Mouse (Mus musculus): Measurements from ENCODE around the gene Esrrg.

Gene Esrrg

DNA sequence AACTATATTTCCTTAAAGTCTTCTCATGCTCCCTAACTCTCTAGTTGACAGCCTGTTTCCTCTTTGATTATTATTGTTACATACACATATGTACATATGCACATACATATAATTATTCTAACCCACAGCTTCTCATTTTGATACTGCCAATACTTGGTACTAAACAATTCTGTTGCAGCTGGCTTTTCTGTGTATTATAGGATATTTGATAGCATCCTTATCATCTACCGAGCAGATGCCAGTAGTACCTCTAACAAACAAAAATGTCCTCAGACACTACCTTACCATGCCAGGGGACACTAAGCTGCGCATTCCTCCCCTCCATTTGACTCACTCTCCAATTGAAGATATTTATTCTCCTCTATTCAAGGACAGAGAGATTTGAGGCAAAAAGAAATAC is 543.4 kb downstream of the Esrrg start:
- no peak for TF ChIP-seq GATA4 (IDR thresholded peaks at IDR 0.05; ENCODE audit: insufficient replicate concordance, low read length)

DNA sequence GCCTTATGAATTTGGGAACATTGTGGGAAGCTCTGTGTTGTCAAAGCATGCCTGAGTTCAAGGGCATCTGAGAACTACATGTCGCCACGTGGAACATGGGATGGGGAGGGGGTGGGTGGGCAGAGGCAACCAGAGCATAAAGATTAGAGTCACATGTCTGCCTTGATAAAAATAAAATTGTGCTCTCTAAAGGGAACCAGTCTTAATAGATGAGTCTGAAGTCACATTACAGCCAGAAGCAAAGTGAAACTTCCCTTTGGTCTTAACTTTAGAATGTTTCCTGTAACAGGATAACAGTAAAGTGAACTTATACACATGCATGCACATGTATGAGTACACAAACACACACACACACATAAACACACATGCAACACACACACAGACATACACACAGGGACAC is 545.1 kb downstream of the Esrrg start:
- no peak for TF ChIP-seq GATA4 (IDR thresholded peaks at IDR 0.05; ENCODE audit: insufficient replicate concordance, low read length)

DNA sequence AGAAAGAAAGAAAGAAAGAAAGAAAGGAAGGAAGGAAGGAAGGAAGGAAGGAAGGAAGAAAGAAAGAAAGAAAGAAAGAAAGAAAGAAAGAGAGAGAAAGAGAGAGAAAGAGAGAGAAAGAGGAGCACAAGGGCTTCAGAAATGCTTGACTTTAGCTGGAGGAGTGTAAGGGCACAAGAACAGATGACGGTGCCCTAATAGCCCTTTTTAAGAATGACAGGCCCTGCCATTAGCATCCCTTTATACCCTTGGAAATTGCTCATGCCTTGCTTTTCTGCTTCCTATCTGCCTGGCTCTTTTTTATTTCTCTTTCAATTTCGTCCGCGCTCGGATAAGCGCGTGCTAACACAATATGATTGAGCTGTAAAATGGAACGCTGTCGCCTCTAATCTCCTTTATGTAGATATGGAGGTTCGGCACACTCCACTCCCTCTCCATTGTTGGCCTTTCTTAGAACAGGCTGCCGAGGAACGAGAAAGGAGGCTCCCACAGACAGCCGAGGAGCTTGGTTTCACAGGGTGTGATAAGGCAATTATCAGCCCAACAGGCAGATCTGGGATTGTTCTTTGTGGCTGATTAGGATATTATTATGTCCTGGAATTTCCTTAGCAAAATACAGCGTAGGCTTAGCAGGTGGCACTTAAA is 546.0 kb downstream of the Esrrg start:
- TF ChIP-seq GATA4 (IDR thresholded peaks at IDR 0.05; ENCODE audit: insufficient replicate concordance, low read length): no peak

DNA sequence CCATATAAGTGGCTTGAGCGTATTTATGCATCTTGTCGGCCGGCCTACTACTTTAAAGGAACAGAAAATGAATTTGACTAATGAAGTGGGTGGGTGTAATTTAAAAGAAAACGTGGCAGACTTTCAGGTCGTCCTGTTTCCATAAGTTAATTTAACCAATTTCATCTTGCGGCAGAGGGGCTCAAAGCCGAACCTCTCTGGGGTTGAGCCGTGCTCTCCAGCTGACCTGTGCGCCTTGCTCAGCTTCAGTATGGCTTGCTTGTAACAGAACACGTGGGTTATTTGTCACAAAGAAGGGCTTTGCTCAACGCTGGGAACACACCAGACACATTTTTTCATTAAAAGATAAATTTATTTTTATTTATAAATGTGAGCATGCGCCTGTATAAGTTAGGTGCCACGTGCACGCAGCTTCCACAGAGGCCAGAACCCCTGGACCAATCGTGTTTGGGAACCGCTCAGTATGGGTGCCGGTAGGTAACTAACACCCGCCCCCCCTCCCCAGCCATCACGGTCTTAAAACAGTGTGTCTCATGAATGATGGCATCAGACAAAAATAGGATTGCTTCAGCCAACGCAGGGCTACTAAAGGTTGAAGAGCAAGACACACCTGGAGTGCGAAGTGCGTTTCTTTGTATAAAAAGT is 546.7 kb downstream of the Esrrg start:
- no peak for TF ChIP-seq GATA4 (IDR thresholded peaks at IDR 0.05; ENCODE audit: insufficient replicate concordance, low read length)

DNA sequence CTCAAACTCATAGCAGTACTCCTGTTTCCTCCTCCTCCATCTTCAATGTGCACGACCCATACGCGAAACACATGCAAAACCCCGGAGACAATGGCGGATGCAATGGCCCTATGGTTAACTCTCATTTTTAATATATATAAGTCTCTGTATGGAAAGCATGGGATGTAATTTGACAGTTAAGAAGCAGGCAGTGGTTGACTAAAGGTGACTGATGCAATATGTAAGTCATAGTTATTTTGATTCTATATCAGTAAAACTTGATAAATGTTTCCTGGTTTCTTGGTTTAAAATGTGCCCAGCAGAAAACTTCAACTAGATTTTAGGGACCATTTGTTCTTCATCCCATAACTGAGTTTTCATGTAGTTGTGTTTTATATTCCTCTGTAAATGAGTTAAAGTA is 547.9 kb downstream of the Esrrg start:
- TF ChIP-seq GATA4 (IDR thresholded peaks at IDR 0.05; ENCODE audit: insufficient replicate concordance, low read length): no peak

DNA sequence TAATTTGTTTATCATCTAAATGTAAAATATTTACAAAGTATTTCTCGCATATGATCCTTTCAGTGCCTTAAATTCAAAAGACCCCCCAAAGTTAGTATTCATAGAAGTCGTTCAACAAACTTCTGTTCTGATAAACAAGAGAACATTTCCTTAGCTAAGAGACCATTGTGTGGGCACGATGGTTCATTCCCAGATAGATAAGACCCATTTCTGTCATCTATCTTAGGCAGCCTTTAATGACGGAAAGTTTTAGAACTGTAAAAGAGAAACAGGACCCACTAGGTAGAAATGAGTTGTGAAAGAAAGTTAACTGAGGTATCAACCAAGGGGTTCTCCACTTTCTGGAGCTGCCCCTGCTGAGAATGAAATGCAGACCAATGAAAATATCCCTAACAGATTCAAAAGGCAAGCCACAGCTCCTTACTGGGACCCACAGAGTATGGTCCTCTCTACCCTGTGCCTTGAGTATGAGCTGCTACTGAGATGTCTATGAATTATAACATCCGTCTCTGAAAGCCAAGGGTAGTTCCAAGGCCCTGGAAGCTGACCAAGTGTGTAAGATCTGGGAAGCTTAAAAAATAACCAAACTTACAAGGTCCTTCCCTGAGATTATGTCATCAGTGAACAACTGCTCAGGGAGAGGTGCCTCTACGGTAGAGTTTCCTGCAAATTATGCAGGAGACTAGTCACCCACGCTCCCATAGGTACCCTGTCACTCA is 548.8 kb downstream of the Esrrg start:
- TF ChIP-seq GATA4 (IDR thresholded peaks at IDR 0.05; ENCODE audit: insufficient replicate concordance, low read length): no peak

DNA sequence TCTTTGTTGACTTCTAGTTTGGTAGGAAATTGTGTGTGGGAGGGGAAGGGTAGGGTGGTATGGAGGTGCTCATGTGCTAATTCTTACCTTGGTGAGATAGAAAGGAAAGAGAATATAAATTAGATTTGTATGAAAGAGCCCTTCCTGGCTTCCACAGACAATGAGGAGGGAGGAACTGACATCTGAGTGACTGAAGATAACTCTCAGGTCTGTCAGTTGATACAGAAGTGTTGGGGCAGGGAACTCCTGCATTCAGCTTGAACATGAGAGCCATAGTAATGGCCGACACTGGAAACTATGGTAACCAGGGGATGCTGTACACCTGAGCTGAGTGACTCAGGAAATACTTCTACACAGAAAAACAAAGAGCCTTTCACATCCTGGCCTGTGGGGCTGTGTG is 550.1 kb downstream of the Esrrg start:
- TF ChIP-seq GATA4 (IDR thresholded peaks at IDR 0.05; ENCODE audit: insufficient replicate concordance, low read length): no peak

DNA sequence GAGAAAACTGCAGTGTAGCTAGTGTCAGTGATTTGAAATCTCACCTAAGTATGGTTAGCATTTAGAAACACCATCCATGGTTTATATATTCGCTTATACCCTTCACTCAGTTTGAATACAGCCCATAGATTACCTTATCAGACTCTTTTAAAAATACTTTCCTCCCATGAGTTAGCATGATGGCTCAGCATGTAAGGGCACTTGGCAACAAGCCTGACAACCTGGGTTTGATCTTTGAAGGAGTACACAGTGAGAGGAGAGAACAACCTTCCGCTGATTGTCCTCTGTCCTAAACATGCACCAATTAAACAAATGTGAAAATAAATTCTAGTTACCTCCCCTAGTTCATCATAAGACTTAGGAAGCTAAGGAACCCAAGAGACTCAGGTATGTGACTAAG is 550.5 kb downstream of the Esrrg start:
- no peak for TF ChIP-seq GATA4 (IDR thresholded peaks at IDR 0.05; ENCODE audit: insufficient replicate concordance, low read length)

DNA sequence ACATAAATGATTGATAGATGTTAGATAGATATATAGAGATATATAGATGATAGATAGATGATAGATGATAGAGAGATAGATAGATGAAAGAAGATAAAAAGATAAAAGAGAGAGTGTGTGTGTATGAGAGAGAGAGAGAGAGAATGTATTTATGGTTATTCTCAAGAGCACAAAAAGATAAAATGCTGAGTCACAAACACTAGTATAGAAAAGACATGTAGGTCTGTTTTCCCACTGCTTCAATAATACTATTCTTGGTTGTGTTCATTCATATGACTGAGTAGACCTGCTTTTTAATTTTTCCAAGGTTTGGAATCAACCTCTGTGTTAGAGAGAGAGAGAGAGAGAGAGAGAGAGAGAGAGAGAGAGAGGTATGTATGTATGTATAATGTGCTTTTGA is 554.5 kb downstream of the Esrrg start:
- no peak for TF ChIP-seq GATA4 (IDR thresholded peaks at IDR 0.05; ENCODE audit: insufficient replicate concordance, low read length)

DNA sequence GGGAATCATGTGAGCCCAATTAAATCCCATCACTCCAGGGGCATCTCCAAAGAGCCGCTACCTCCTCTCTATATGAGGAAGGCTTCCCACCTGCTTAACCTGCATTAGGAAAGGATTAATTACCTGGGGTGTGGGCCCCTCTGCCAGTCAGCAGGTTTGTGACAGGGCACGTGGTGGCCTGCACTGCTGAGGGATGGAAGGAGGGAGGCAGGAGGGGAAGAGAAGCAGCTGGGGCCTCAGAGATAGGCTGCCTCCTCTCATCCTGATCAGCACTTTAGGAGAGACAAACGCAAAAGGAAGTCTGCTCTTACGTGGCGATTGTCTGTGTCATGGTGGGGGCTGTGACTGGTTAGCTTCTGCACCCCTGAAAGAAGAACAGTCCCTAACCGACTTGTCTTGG is 555.7 kb downstream of the Esrrg start:
- TF ChIP-seq GATA4 (IDR thresholded peaks at IDR 0.05; ENCODE audit: insufficient replicate concordance, low read length): no peak

DNA sequence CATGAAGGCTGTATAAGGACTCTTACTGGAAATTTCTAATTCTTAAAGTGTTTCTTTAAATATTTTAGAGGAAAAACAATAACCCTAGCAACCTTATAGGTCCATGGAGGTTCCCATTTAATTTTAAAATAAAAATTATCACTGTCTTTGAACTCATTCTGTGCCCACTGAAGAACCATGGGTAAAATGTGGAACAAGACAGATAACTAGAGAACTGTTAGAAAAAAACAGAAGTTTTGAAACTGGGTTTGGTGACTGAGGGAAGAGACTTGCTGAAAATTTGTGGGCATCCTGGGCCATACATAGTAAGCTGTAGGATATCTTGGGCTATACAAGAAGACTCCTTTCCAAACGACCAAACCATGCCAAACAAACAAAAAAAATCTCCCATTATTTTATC is 565.3 kb downstream of the Esrrg start:
- TF ChIP-seq GATA4 (IDR thresholded peaks at IDR 0.05; ENCODE audit: insufficient replicate concordance, low read length): no peak

DNA sequence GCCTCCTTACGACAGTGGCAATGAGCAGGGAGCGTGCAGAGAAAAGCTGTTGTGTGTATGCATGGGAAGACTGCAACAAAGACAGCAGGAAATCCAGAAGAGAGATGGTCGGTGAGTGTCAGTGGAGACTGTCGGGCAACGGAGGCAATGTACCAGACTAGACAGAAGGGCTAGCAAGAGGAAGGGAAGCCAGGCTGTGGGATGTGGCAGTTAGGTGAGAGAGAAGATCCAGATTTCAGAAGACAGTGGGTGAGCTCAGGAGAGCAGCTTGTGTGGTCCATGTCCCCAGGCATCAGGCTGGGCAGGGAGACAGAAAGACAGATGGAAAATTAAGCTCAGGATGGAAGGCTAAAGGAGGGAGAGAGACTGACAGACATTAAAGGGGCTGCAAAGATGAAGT is 574.4 kb downstream of the Esrrg start:
- no peak for TF ChIP-seq GATA4 (IDR thresholded peaks at IDR 0.05; ENCODE audit: insufficient replicate concordance, low read length)

DNA sequence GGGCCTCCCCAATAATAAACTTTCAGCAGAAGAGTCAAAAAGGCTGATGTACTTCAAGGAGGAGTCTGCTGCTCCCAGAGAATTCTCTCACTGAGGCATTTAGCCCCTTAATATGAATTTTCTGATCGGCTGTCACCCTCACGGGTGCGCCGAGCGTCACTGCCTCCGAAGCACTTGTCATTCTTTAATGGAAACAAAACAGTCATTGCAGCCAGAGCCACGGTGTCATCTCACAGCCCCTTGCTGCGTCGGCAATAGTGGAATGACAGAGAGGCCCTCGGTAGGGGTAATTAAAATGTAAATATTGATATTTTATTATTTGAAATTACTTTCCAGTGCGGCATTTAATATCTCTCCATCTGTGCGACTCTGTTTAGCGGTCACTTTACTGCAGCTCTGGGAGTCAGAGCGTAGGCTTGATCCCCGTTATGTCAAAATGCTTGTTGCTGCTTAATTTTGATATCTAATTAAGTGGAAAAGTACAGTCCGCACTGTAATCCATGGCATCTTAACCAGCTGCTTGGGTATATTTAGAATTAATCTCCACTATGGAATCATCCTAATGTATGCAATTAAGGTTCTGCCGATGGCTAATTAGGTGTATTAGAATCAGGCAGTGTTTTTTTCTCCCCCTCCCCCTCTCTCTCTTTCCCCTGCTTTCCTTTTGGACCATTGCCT is 578.0 kb downstream of the Esrrg start:
- no peak for TF ChIP-seq GATA4 (IDR thresholded peaks at IDR 0.05; ENCODE audit: insufficient replicate concordance, low read length)

DNA sequence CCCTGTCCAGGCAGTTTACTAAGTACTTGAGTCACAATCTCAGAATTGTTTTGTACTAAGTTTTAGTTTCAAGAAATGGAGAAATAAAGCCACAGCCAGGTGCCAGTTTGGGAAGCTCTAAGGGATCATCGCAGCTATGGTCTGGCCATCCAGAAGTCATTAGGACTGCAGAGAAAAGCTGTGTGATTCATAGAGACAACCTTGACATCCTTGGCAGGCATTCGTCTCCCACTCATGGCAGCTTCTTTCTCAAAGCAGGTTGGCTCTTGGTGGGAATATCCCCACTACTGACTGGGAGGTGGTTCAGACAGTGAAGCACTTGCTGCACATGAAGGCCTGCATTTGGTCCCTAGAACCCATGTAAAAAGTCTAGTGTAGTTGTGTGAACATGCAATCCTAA is 584.4 kb downstream of the Esrrg start:
- TF ChIP-seq GATA4 (IDR thresholded peaks at IDR 0.05; ENCODE audit: insufficient replicate concordance, low read length): no peak

DNA sequence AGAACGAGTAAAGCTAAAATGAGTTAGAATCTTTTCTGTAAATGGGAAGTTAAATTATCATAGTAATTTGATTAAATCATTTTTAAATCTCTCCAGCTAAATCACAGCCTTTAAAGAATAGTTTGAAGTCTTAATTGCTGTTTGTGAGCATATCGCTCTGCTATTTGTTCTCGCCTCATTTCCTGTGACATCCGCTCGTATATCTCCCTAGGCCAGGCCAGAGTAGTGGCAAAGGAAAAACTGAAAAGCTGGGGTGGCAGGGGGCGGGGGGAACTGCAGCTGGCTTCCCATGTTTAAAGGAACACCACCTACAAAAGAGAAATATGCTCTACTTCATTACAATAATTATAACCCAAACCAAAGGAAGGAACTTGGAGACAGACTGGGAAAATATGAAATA is 598.8 kb downstream of the Esrrg start:
- TF ChIP-seq GATA4 (IDR thresholded peaks at IDR 0.05; ENCODE audit: insufficient replicate concordance, low read length): peak; percentile 83

DNA sequence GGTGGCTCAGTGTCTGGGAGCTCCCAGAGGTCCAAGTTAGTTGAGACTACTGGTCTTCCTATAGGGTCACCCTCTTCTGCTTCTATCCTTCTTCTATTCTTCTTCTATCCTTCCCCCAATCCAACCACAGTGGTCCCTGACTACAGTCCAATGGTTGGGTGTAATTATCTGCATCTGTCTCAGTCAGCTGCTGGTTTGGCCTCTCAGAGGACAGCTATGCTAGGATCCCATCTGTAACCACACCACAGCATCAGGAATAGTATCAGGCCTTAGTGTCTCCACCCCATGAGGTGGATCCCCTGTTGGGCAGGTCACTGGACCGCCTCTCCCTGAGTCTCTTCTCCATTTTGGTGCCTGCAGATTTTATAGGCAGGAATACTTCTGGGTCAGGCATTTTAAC is 600.4 kb downstream of the Esrrg start:
- no peak for TF ChIP-seq GATA4 (IDR thresholded peaks at IDR 0.05; ENCODE audit: insufficient replicate concordance, low read length)
